Mouse (Mus musculus): Measurements from ENCODE around the gene Zfp873.
"Not testable (repeated sequence)": the region's sequence is repeated elsewhere in the genome, so short reads cannot be mapped to it uniquely, and the experiment has no call there.

DNA sequence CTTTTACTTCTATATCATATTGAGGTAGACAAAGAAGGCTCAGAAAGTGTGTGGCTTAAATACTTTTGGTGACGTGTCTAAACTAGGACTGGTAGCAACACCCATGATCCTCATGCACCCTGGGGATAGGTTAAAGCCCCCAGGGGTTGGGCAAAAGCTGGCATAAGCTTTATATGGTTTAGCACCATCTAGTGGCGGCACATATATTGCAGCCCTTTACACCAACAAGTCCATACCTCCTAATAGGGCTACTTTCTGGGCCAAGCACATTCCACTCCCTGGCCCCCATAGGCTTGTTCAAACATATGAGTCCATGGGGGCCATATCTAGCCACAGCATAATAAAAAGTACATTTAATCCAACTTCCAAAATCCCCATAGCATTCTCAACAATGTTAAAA, 43.1 kb upstream of the Zfp873 start:
- TF ChIP-seq GATA1, TAL1 (IDR thresholded peaks at IDR 0.05; ENCODE audit: low read length): not testable (repeated sequence)

Measured in erythroblast, embryonic 14.5 days (primary cell).